Mouse (Mus musculus): ENCODE data around the gene Bsx. TPM values are rescaled to one million over a fixed set of nuclear protein-coding genes. Genes with fewer than 3 reads are reported as not detected.

Bsx gene
- polyA plus RNA-seq, 1 experiment: not detected

DNA sequence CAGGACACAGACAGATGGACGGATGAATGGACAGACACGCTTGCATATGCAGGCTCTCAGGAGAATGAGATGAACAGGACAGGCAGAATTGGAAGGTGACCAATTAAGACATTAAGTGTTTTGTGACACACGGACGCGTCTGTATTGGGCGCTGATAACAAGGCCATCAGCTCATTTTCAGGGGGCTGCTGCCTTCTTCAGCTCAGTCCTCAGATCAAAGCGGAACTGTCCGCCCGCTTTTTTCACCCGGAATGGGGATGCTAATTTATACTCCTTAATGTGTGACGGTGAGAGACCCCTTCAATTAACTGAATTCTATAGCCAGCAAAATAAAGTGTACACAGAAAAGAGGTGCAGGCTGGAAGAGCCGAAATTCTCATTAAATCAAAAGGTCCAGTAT is 15.5 kb downstream of the Bsx start:
- WGBS: 15% methylated on average over 12 of the region's 12 CpGs

DNA sequence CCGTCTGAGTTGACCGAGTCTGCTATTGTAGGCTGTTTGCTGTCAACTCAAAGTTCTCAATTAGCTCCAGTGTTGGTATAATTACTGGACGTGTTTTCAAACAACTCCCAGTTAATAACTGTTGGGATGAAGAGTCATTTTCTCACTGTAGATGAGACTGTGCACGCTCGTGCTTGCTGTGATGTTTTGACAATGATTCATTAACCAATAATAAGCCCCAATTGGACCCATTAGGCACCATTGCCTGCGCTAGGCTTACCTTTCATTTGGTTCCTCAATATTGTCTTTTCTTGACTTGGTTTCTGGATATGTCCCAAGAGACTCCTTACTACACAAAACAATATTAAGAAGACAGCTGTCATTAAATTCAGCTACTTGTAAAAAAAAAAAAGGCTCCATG is 18.5 kb downstream of the Bsx start:
- Histone ChIP-seq H3K4me1 (ENCODE audit: control insufficient read depth, insufficient read depth, low read length) (no peaks in the 10 kb centered on the region), H3K27ac (ENCODE audit: insufficient read depth, low read depth, low read length) (no peak overlapping the region), H3K27me3 (replicated peaks; ENCODE audit: control insufficient read depth, insufficient read depth, low read length) (peaks cover under 1% of the 10 kb centered on the region; the same call in 1 of the 2 replicates), H3K36me3 (ENCODE audit: control insufficient read depth, insufficient read depth, low read length) (no peaks in the 10 kb centered on the region), H3K4me3 (ENCODE audit: insufficient read depth, low read depth, low read length) (no peak overlapping the region)
- no peak for DNase-seq
- TF ChIP-seq POLR2A (IDR thresholded peaks at IDR 0.05; ENCODE audit: low read depth, low read length): no peak
- TF ChIP-seq CTCF (conservative IDR thresholded peaks at IDR 0.05; ENCODE audit: insufficient read depth, insufficient read length, low read depth, low read length): no peak
- 58% methylated on average over 6 of the region's 6 CpGs for WGBS

More for the DNA sequence above, 15.5 kb downstream of the Bsx start:
- peaks cover 2% of the 10 kb centered on the region; the same call in 1 of the 2 replicates for H3K27me3 ChIP-seq (replicated peaks; ENCODE audit: control insufficient read depth, insufficient read depth, low read length)
- no peaks in the 10 kb centered on the region for H3K4me1 ChIP-seq (ENCODE audit: control insufficient read depth, insufficient read depth, low read length)
- no peak overlapping the region for H3K4me3 ChIP-seq (ENCODE audit: insufficient read depth, low read depth, low read length)
- TF ChIP-seq CTCF (conservative IDR thresholded peaks at IDR 0.05; ENCODE audit: insufficient read depth, insufficient read length, low read depth, low read length) (no peak), POLR2A (IDR thresholded peaks at IDR 0.05; ENCODE audit: low read depth, low read length) (no peak)
- DNase-seq: no peak
- no peaks in the 10 kb centered on the region for H3K36me3 ChIP-seq (ENCODE audit: control insufficient read depth, insufficient read depth, low read length)
- no peak overlapping the region for H3K27ac ChIP-seq (ENCODE audit: insufficient read depth, low read depth, low read length)

DNA sequence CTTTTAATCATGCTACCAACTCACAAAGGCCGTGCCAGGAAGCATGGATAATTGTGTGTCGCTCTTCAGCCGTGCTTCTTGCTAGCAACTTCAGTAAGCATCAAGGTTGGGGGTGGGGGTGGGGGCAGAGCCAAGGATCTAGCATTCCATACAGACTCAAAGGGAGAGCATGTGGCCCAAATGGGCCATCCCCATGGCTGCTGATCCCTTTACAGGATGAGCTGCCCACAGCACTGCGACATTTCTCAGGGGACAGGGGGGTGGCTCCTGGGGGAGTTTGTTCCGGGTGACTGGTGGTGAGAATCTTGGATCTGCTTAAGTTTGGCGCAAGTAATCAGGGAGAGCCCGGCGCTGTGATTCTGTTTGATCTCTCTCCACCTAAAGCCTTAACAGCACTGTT is 33.5 kb downstream of the Bsx start:
- WGBS: 14% methylated on average over 8 of the region's 8 CpGs
- TF ChIP-seq CTCF (conservative IDR thresholded peaks at IDR 0.05; ENCODE audit: insufficient read depth, insufficient read length, low read depth, low read length): no peak
- no peaks in the 10 kb centered on the region for H3K27me3 ChIP-seq (replicated peaks; ENCODE audit: control insufficient read depth, insufficient read depth, low read length)

DNA sequence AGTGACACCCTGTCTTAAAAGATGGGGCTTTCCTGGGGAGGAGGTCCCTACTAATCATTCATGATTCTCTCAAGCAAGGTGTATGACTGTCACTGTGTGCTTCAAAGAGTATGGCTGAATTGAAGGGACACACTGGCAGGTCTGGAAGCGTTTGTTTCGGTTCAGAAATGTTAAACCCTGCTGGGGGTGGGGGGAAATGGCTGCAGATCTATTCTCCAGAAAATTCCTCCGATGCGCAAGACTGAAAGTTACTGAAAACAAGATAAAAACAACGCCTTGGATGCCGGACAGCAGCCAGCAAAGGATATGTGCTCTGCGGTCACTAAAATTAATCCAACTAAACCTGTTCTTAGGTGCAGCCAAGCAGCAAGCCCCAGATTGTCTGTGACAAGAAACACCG is 34.5 kb downstream of the Bsx start:
- Histone ChIP-seq H3K4me3 (ENCODE audit: insufficient read depth, low read depth, low read length) (no peak overlapping the region), H3K27me3 (replicated peaks; ENCODE audit: control insufficient read depth, insufficient read depth, low read length) (no peaks in the 10 kb centered on the region), H3K36me3 (ENCODE audit: control insufficient read depth, insufficient read depth, low read length) (no peaks in the 10 kb centered on the region), H3K4me1 (ENCODE audit: control insufficient read depth, insufficient read depth, low read length) (no peaks in the 10 kb centered on the region), H3K27ac (ENCODE audit: insufficient read depth, low read depth, low read length) (no peak overlapping the region)
- TF ChIP-seq CTCF (conservative IDR thresholded peaks at IDR 0.05; ENCODE audit: insufficient read depth, insufficient read length, low read depth, low read length): no peak
- DNase-seq: no peak
- WGBS: 40% methylated on average over 8 of the region's 8 CpGs

More for the DNA sequence above, 33.5 kb downstream of the Bsx start:
- no peaks in the 10 kb centered on the region for H3K4me1 ChIP-seq (ENCODE audit: control insufficient read depth, insufficient read depth, low read length)
- H3K27ac ChIP-seq (ENCODE audit: insufficient read depth, low read depth, low read length): no peak overlapping the region
- no peak for DNase-seq
- no peaks in the 10 kb centered on the region for H3K36me3 ChIP-seq (ENCODE audit: control insufficient read depth, insufficient read depth, low read length)
- no peak overlapping the region for H3K4me3 ChIP-seq (ENCODE audit: insufficient read depth, low read depth, low read length)

DNA sequence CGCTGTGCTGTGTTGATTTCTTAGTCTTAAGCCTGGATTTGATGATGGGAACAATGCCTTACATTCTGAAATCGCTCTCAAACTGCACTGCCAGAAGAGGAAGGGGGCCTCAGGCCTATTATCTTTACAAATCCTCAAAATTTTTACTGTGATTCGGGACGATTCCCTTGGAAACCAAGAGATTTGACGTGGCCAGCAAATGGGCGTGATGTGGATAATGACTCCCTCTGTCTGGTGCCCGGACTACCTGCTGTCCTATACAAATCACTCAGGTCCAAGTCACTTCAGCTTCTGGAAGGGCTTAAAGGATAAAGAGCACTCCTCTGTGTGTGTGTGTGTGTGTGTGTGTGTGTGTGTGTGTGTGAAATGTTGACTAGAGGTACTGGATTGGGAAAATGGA is 35.0 kb downstream of the Bsx start:
- WGBS: 77% methylated on average over 7 of the region's 7 CpGs
- no peaks in the 10 kb centered on the region for H3K27me3 ChIP-seq (replicated peaks; ENCODE audit: control insufficient read depth, insufficient read depth, low read length)
- H3K27ac ChIP-seq (ENCODE audit: insufficient read depth, low read depth, low read length): no peak overlapping the region
- H3K36me3 ChIP-seq (ENCODE audit: control insufficient read depth, insufficient read depth, low read length): no peaks in the 10 kb centered on the region
- TF ChIP-seq CTCF (conservative IDR thresholded peaks at IDR 0.05; ENCODE audit: insufficient read depth, insufficient read length, low read depth, low read length) (no peak), POLR2A (IDR thresholded peaks at IDR 0.05; ENCODE audit: low read depth, low read length) (no peak)
- no peak for DNase-seq
- no peak overlapping the region for H3K4me3 ChIP-seq (ENCODE audit: insufficient read depth, low read depth, low read length)
- no peaks in the 10 kb centered on the region for H3K4me1 ChIP-seq (ENCODE audit: control insufficient read depth, insufficient read depth, low read length)

DNA sequence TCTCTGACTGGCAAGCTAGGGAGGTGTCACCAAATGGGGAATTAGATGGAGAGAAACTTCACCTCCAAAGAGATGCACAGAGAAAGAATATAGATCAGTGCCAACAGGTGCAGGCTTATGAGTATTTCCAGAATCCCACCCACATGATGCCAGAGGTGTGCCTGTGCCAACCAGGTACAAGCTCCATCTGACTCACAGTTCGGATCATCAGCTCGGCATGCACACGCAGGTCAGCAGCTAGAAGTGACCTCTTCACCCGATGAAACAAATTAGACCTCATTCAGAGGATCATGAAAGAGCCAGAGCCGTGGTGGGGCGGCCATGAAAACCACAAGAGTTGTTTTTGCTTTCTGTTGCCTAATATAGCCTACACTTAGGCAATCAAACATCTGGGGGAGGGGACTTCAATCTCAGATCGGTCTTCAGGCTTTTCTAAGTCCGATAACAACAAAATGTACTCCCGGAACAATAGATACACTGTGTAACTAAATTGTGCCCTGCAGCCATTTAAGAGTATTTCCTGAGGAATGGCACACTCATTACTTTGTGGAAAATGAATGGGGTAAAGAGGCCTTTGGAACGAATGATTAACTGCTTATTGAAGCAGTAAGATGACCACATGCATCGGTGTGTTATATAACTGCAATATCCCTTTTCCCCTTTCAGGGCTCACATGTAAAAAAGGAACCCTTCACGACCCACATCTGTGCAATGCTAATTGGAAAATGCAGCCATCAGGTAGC is 44.1 kb downstream of the Bsx start:
- Histone ChIP-seq H3K4me3 (ENCODE audit: insufficient read depth, low read depth, low read length) (no peak overlapping the region), H3K4me1 (ENCODE audit: control insufficient read depth, insufficient read depth, low read length) (no peaks in the 10 kb centered on the region), H3K36me3 (ENCODE audit: control insufficient read depth, insufficient read depth, low read length) (no peaks in the 10 kb centered on the region), H3K27me3 (replicated peaks; ENCODE audit: control insufficient read depth, insufficient read depth, low read length) (no peaks in the 10 kb centered on the region; the same call in 1 of the 2 replicates), H3K27ac (ENCODE audit: insufficient read depth, low read depth, low read length) (no peak overlapping the region)
- TF ChIP-seq CTCF (conservative IDR thresholded peaks at IDR 0.05; ENCODE audit: insufficient read depth, insufficient read length, low read depth, low read length) (no peak), POLR2A (IDR thresholded peaks at IDR 0.05; ENCODE audit: low read depth, low read length) (no peak)
- peak; percentile 0 for DNase-seq
- 19% methylated on average over 12 of the region's 12 CpGs for WGBS

DNA sequence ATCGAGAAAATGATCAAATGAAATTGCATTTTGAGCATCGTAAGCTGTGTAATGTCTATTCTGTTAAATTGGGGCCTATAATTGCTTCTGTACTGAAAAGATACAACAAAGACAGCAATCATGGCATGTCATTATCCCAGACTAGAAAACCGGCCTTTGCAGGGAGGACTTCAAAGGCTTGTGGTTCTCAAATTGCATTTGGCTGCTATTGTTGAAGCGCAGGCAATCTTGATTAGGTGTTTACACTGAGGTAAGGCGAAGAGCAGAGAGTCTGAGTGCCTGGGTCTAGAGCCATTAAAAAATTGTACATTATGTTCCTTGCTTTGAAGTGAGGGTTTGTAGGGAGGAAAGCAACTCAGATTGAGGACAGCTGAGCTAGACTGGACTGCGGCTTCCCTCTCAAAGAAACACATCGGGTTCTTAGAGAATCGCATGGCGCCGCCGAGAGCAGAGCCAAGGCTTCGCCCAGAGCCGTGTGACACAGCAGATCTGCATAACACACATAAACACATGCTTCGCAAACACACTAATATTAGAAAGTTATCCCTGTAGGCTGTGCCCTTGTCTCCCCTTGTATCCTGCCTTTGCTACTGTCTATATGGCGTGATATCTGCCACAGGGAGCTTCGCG is 53.5 kb downstream of the Bsx start:
- H3K4me1 ChIP-seq (ENCODE audit: control insufficient read depth, insufficient read depth, low read length): no peaks in the 10 kb centered on the region
- 74% methylated on average over 17 of the region's 17 CpGs for WGBS
- TF ChIP-seq POLR2A (IDR thresholded peaks at IDR 0.05; ENCODE audit: low read depth, low read length) (no peak), CTCF (conservative IDR thresholded peaks at IDR 0.05; ENCODE audit: insufficient read depth, insufficient read length, low read depth, low read length) (no peak)

More for the DNA sequence above, 53.5 kb downstream of the Bsx start:
- Histone ChIP-seq H3K4me3 (ENCODE audit: insufficient read depth, low read depth, low read length) (no peak overlapping the region), H3K27ac (ENCODE audit: insufficient read depth, low read depth, low read length) (no peak overlapping the region), H3K27me3 (replicated peaks; ENCODE audit: control insufficient read depth, insufficient read depth, low read length) (no peaks in the 10 kb centered on the region; the same call in 1 of the 2 replicates), H3K36me3 (ENCODE audit: control insufficient read depth, insufficient read depth, low read length) (no peaks in the 10 kb centered on the region)
- DNase-seq: no peak

Other genes starting within 250 kb of the Bsx start
- gene Gm21915, start 203.5 kb upstream of the Bsx start, polyA plus RNA-seq (2012; rRNA removed): not detected in 2 replicates
- 4.5 and 5.1 TPM in 2 replicates for gene Clmp, start 188.2 kb upstream of the Bsx start, polyA plus RNA-seq (2012; rRNA removed)
- gene Hspa8, start 73.1 kb upstream of the Bsx start, polyA plus RNA-seq (2012; rRNA removed): 3,384 and 3,621 TPM in 2 replicates
- gene Jhy, start 90.0 kb downstream of the Bsx start, polyA plus RNA-seq (2012; rRNA removed): 0.03 TPM in 1 of 2 replicates, not detected in the other
- 0.05 and 0.11 TPM in 2 replicates for gene Crtam, start 130.5 kb downstream of the Bsx start, polyA plus RNA-seq (2012; rRNA removed)